Comparison of ENCODE assay signal across 8 mouse cellular contexts in genomic region chr7:79607263-79607921, GRCm38 (mm10). TPM values are rescaled to one million over a fixed set of nuclear protein-coding genes. Genes with fewer than 3 reads are reported as not detected.
DNase-seq lines count a peak whose midpoint lies in the region; ATAC-seq lines count a peak whose summit lies in the region.

No protein-coding gene starts in this region.

- DNase-seq in heart, postnatal 10 days, result no peak
- peak; percentile 46 for DNase-seq in WW6 (ENCODE audit: low read depth, low spot score)
- DNase-seq in right cerebral cortex, adult 2 months (ENCODE audit: low spot score in 2 of 2), result no peak
- no peak for DNase-seq in frontal cortex, postnatal 14 days (ENCODE audit: low spot score in 2 of 2)

- no peak overlapping the region for H3K9ac ChIP-seq in heart, embryonic 14.5 days (ENCODE audit: low read length)
- no peak overlapping the region for H3K9ac ChIP-seq in liver, embryonic 16.5 days (ENCODE audit: low read depth, low read length)
- peak overlapping the region; percentile 42; the same call in 1 of the 2 replicates for H3K9ac ChIP-seq in stomach, embryonic 16.5 days (ENCODE audit: low read length)

- intact Hi-C loops in heart, postnatal 10 days (cut with DNase I), result no loop called here

- H3K4me1 ChIP-seq in heart, embryonic 14.5 days (ENCODE audit: control insufficient read depth in 2 of 2, insufficient read depth in 2 of 2, low read length in 2 of 2), result peaks cover 4 to 5% of the 10 kb centered on the region in 2 experiments; a peak in 2 of 4 replicates
- H3K4me1 ChIP-seq in liver, embryonic 16.5 days (ENCODE audit: control insufficient read depth, low read depth, low read length), result no peaks in the 10 kb centered on the region; the same call in 1 of the 2 replicates
- H3K4me1 ChIP-seq in stomach, embryonic 16.5 days (ENCODE audit: control insufficient read depth, insufficient read depth, low read length), result peaks cover 4% of the 10 kb centered on the region; the same call in 1 of the 2 replicates

- no peak overlapping the region for H3K27ac ChIP-seq in heart, embryonic 14.5 days (replicated peaks in 1 of 2; ENCODE audit: control insufficient read depth in 1 of 2, insufficient read depth in 1 of 2, low read depth in 2 of 2, low read length in 2 of 2)
- no peak overlapping the region for H3K27ac ChIP-seq in liver, embryonic 16.5 days (ENCODE audit: low read length)
- H3K27ac ChIP-seq in stomach, embryonic 16.5 days (ENCODE audit: low read length), result no peak overlapping the region

- H3K4me3 ChIP-seq in heart, embryonic 14.5 days (ENCODE audit: control insufficient read depth in 1 of 2, insufficient read depth in 1 of 2, low read depth in 1 of 2, low read length in 2 of 2), result peak overlapping the region; percentile 16 to 17; a peak in 2 of 4 replicates
- H3K4me3 ChIP-seq in liver, embryonic 16.5 days (ENCODE audit: low read depth, low read length), result peak overlapping the region; percentile 34
- H3K4me3 ChIP-seq in stomach, embryonic 16.5 days (replicated peaks; ENCODE audit: low read length), result peak overlapping the region; percentile 36

- H3K27me3 ChIP-seq in heart, embryonic 14.5 days (ENCODE audit: control insufficient read depth, insufficient read depth, low read length), result peaks cover 56% of the 10 kb centered on the region
- peaks cover 9% of the 10 kb centered on the region for H3K27me3 ChIP-seq in liver, embryonic 16.5 days (ENCODE audit: control insufficient read depth, insufficient read depth, low read depth, low read length)
- peaks cover 19% of the 10 kb centered on the region for H3K27me3 ChIP-seq in stomach, embryonic 16.5 days (ENCODE audit: control insufficient read depth, insufficient read depth, low read length)

- no peak for ATAC-seq in heart, embryonic 14.5 days (ENCODE audit: insufficient number of reproducible peaks, insufficient read depth, low FRiP score, low read depth)
- peak; percentile 43 to 59 for ATAC-seq in hematopoietic stem cell, adult 5-6 weeks (replicated peaks in 1 of 2; ENCODE audit: insufficient read depth in 1 of 2, low FRiP score in 2 of 2, low TSS enrichment in 1 of 2, low read depth in 1 of 2, poor library complexity in 2 of 2, severe bottlenecking in 2 of 2)
- ATAC-seq in liver, embryonic 16.5 days (ENCODE audit: low read depth), result peak; percentile 47; the same call in 1 of the 2 replicates
- ATAC-seq in stomach, embryonic 16.5 days (ENCODE audit: insufficient read depth, low FRiP score), result 0 out of 2 replicates have a peak, but pooled peaks have one; percentile 54

- no peaks in the 10 kb centered on the region for H3K36me3 ChIP-seq in heart, embryonic 14.5 days (ENCODE audit: control insufficient read depth, insufficient read depth, low read length)
- no peaks in the 10 kb centered on the region for H3K36me3 ChIP-seq in liver, embryonic 16.5 days (ENCODE audit: control insufficient read depth, insufficient read depth)
- H3K36me3 ChIP-seq in stomach, embryonic 16.5 days (ENCODE audit: control insufficient read depth, insufficient read depth, low read length), result no peaks in the 10 kb centered on the region

- no peaks in the 10 kb centered on the region for H3K9me3 ChIP-seq in heart, embryonic 14.5 days (ENCODE audit: control insufficient read depth, low read length)
- H3K9me3 ChIP-seq in liver, embryonic 16.5 days (replicated peaks; ENCODE audit: control insufficient read depth, low read length), result no peaks in the 10 kb centered on the region
- no peaks in the 10 kb centered on the region for H3K9me3 ChIP-seq in stomach, embryonic 16.5 days (replicated peaks; ENCODE audit: control insufficient read depth, low read length)

- WGBS in heart, embryonic 14.5 days, result 3% methylated on average over 25 of the region's 25 CpGs
- WGBS in liver, embryonic 16.5 days (ENCODE audit: insufficient replicate concordance), result 4% methylated on average over 25 of the region's 25 CpGs
- 2% methylated on average over 25 of the region's 25 CpGs for WGBS in stomach, embryonic 16.5 days

- H3K4me2 ChIP-seq in heart, embryonic 14.5 days (ENCODE audit: low read length), result peak overlapping the region; percentile 54
- peak overlapping the region; percentile 55 for H3K4me2 ChIP-seq in liver, embryonic 16.5 days (ENCODE audit: low read depth, low read length)
- peak overlapping the region; percentile 62 for H3K4me2 ChIP-seq in stomach, embryonic 16.5 days (ENCODE audit: low read depth, low read length)

RNA-seq across cellular contexts. Expression of gene Rhcg, which starts 10.1 kb away (rescaled TPM):
- polyA plus RNA-seq in heart, embryonic 14.5 days (2014; fragmentation: Nextera tagmentation; extraction: Ambion mirVana), result not detected in 2 replicates
- under 1 TPM in 1 of 2 experiments, not detected in 1; 0.26 TPM for total RNA-seq in heart, postnatal 10 days (2021)
- total RNA-seq in hematopoietic stem cell, adult 5-6 weeks (2017), result 0.44 TPM in 1 of 2 replicates, not detected in the other
- 0.15 and 0.18 TPM in 2 replicates for polyA plus RNA-seq in liver, embryonic 16.5 days (2015; fragmentation: Nextera tagmentation; extraction: Ambion mirVana)
- polyA plus RNA-seq in stomach, embryonic 16.5 days (2015; fragmentation: Nextera tagmentation; extraction: Ambion mirVana), result 0.35 TPM in 1 of 2 replicates, not detected in the other

RNA-seq across cellular contexts. Expression of gene Ticrr, which starts 52.6 kb away (rescaled TPM):
- 5.1 and 5.3 TPM in 2 replicates for polyA plus RNA-seq in heart, embryonic 14.5 days (2014; fragmentation: Nextera tagmentation; extraction: Ambion mirVana)
- 1 to 10 TPM; 2.0 TPM for total RNA-seq in heart, postnatal 10 days (2021)
- total RNA-seq in hematopoietic stem cell, adult 5-6 weeks (2017), result 15.3 and 18.2 TPM in 2 replicates
- polyA plus RNA-seq in liver, embryonic 16.5 days (2015; fragmentation: Nextera tagmentation; extraction: Ambion mirVana), result 4.7 and 5.5 TPM in 2 replicates
- 4.2 and 5.2 TPM in 2 replicates for polyA plus RNA-seq in stomach, embryonic 16.5 days (2015; fragmentation: Nextera tagmentation; extraction: Ambion mirVana)
